Comparison of ENCODE assay signal across 25 mouse cellular contexts in genomic region chr3:66519925-66520324, GRCm38 (mm10).
DNase-seq lines count a peak whose midpoint lies in the region; ATAC-seq lines count a peak whose summit lies in the region.
"Had no signal": no experiment of that assay in that cellular context is flagged by ENCODE, and none has a peak within 500 bp of the region (broad histone marks: within the 10 kb centered on the region; RNA-seq: fewer than 3 reads in every experiment).

No protein-coding gene starts in this region.

- H3K27me3 ChIP-seq in liver, embryonic 13.5 days: no peaks in the 10 kb centered on the region
- H3K27me3 ChIP-seq in hindbrain, embryonic 12.5 days: no peaks in the 10 kb centered on the region
- H3K27me3 ChIP-seq: forebrain, embryonic 13.5 days; heart, embryonic 15.5 days; limb, embryonic 15.5 days; neural tube, embryonic 15.5 days; Patski had no signal

- DNase-seq in spleen, postnatal 36 days (ENCODE audit: low spot score in 2 of 2): peak; percentile 8 to 20
- no peak for DNase-seq in spleen, adult 12 weeks (ENCODE audit: low spot score)
- peak; percentile 44 for DNase-seq in c-Kit-positive CD71-positive TER-119-positive erythroid progenitor cells, embryonic 14.5 days (ENCODE audit: low spot score)
- peak; percentile 61 for DNase-seq in liver, embryonic 13.5 days
- peak; percentile 1 for DNase-seq in yolk sac, embryonic 10.5 days (ENCODE audit: low spot score)
- DNase-seq in gastrocnemius, postnatal 4 days (ENCODE audit: low spot score in 2 of 2): no peak
- DNase-seq in right cerebral cortex, postnatal 36 days (ENCODE audit: low spot score in 2 of 2): no peak
- DNase-seq: adrenal gland, postnatal 10 days; cerebellum, adult 11-12 months; cerebellum, postnatal 25 days; gastrocnemius, postnatal 25 days; heart, postnatal 4 days; kidney, adult 11 months; kidney, postnatal 14 days; lung, postnatal 10 days; right cerebral cortex, postnatal 14 days had no signal

- peak overlapping the region; percentile 62 for H3K27ac ChIP-seq in liver, embryonic 13.5 days
- H3K27ac ChIP-seq in hindbrain, embryonic 12.5 days: no peak overlapping the region
- H3K27ac ChIP-seq: forebrain, embryonic 13.5 days; heart, embryonic 15.5 days; hindbrain, postnatal 0 days; layer of hippocampus, adult 2 months; limb, embryonic 15.5 days; neural tube, embryonic 15.5 days had no signal

- H3K4me2 ChIP-seq in liver, embryonic 13.5 days: no peak overlapping the region; the same call in 1 of the 2 replicates
- no peak overlapping the region for H3K4me2 ChIP-seq in hindbrain, embryonic 12.5 days (replicated peaks)
- H3K4me2 ChIP-seq: forebrain, embryonic 13.5 days; heart, embryonic 15.5 days; limb, embryonic 15.5 days; neural tube, embryonic 15.5 days had no signal

- H3K9me3 ChIP-seq in liver, embryonic 13.5 days (replicated peaks): no peaks in the 10 kb centered on the region
- H3K9me3 ChIP-seq in hindbrain, embryonic 12.5 days (replicated peaks): 0 out of 2 replicates have a peak, but pooled peaks cover 7% of the 10 kb centered on the region
- H3K9me3 ChIP-seq: forebrain, embryonic 13.5 days; heart, embryonic 15.5 days; limb, embryonic 15.5 days; neural tube, embryonic 15.5 days had no signal

- H3K36me3 ChIP-seq in liver, embryonic 13.5 days: no peaks in the 10 kb centered on the region
- H3K36me3 ChIP-seq in hindbrain, embryonic 12.5 days: no peaks in the 10 kb centered on the region
- H3K36me3 ChIP-seq: heart, embryonic 15.5 days; limb, embryonic 15.5 days; neural tube, embryonic 15.5 days had no signal

- H3K9ac ChIP-seq in liver, embryonic 13.5 days: no peak overlapping the region
- H3K9ac ChIP-seq in hindbrain, embryonic 12.5 days: no peak overlapping the region
- H3K9ac ChIP-seq: forebrain, embryonic 13.5 days; heart, embryonic 15.5 days; limb, embryonic 15.5 days; neural tube, embryonic 15.5 days had no signal

- H3K4me1 ChIP-seq in liver, embryonic 13.5 days (replicated peaks): peaks cover 34% of the 10 kb centered on the region
- H3K4me1 ChIP-seq in hindbrain, embryonic 12.5 days: no peaks in the 10 kb centered on the region
- H3K4me1 ChIP-seq: forebrain, embryonic 13.5 days; neural tube, embryonic 15.5 days had no signal

- ATAC-seq in liver, embryonic 13.5 days (ENCODE audit: low read depth): peak; percentile 100
- no peak for ATAC-seq in hindbrain, embryonic 12.5 days (ENCODE audit: low FRiP score)
- ATAC-seq: forebrain, embryonic 13.5 days; hindbrain, postnatal 0 days; midbrain, embryonic 16.5 days; Patski had no signal

- H3K4me3 ChIP-seq in liver, embryonic 13.5 days (replicated peaks): no peak overlapping the region
- H3K4me3 ChIP-seq in hindbrain, embryonic 12.5 days: no peak overlapping the region
- H3K4me3 ChIP-seq: forebrain, embryonic 13.5 days; heart, embryonic 15.5 days; layer of hippocampus, adult 2 months; limb, embryonic 15.5 days; neural tube, embryonic 15.5 days had no signal

- 6% methylated on average over 1 of the region's 1 CpGs for WGBS in liver, embryonic 13.5 days (ENCODE audit: insufficient replicate concordance)
- WGBS in hindbrain, embryonic 12.5 days: 82% methylated on average over 1 of the region's 1 CpGs

Comparison
In these comparisons a context has a peak if more than half of its experiments do, and no peak if none do; other contexts are left out.
1. DNase-seq: peak in spleen, postnatal 36 days (2 of 2), c-Kit-positive CD71-positive TER-119-positive erythroid progenitor cells, embryonic 14.5 days (single experiment), liver, embryonic 13.5 days (single experiment) and yolk sac, embryonic 10.5 days (single experiment); none in spleen, adult 12 weeks (single experiment), gastrocnemius, postnatal 4 days (0 of 2) and right cerebral cortex, postnatal 36 days (0 of 2).